Mouse (Mus musculus): Measurements from ENCODE around the gene Btbd35f1.
"Not testable (repeated sequence)": the region's sequence is repeated elsewhere in the genome, so short reads cannot be mapped to it uniquely, and the experiment has no call there.

The Btbd35f1 gene

GRCm38 (mm10) chrX:32559755-32560154 lies at the start of gene Btbd35f1:
Btbd35f1 (plus strand) TSS chrX:32560055.
- not testable (repeated sequence) for DNase-seq (ENCODE audit: extremely low spot score, low read depth, low spot score)

GRCm38 (mm10) chrX:32590878-32591542 lies 31.2 kb downstream of the Btbd35f1 start:
- not testable (repeated sequence) for DNase-seq (ENCODE audit: extremely low spot score, low read depth, low spot score)

- DNase-seq (ENCODE audit: extremely low spot score, low read depth, low spot score) = not testable (repeated sequence)
Observed at GRCm38 (mm10) chrX:32601008-32601407, 41.2 kb downstream of the Btbd35f1 start.

GRCm38 (mm10) chrX:32601425-32601824 lies 41.6 kb downstream of the Btbd35f1 start:
- not testable (repeated sequence) for DNase-seq (ENCODE audit: extremely low spot score, low read depth, low spot score)
